Mouse (Mus musculus): ENCODE data around the gene Lst1. TPM values are rescaled to one million over a fixed set of nuclear protein-coding genes. Genes with fewer than 3 reads are reported as not detected.

Lst1 gene
- polyA plus RNA-seq, 1 experiment: 17.7 TPM

DNA sequence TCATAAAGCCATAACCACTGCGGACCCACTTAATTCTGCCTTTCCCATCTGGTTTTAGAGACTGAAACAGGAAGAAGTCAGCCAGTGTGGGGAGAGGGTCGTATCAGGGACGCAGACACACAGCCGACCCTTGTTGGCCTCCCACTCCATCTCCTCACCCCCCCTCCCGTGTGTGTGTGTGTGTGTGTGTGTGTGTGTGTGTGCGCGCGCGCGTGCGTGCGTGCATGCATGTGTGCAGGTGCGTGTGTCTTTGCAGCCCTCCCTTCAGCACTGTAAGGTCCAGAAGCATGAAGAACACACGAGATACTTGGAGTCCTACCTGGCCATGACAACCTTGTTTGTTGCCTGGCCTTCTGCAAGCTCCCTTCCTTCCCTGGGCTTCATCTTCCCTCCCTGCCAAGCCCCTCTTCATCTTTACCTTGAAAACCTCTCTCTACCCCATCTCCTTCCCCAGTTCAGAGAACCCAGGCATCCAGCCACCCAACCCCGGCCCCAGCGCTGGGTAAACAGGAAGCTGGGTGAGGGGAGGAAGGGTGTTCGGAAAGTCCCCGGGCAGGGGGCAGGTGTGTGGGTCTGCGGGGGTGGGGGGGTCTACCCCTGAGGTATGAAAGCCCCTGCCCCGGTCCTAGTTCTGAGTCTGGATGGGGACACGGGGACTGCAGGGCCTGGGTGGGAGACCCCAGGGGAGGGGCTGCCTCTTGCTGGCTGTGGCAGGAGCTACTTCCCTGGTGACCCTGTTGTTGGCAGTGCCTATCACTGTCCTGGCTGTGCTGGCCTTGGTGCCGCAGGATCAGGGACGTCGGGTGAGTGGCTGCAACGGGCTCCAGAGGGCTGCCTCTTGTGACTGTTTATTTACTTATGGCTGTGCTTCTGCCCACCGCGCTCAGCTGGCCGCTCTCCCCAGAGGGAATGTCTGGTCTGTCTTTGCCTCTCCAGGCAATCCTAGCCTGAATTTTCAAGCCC is 5.9 kb upstream of the Lst1 start, which contains the start of gene Ltb:
Ltb (plus strand) TSS at position 559 of the 963 bp plus-strand sequence.
- no peak within 1 kb of the TSS for H3K4me3 ChIP-seq (ENCODE audit: insufficient read depth, low read depth, low read length)
- WGBS: 63% methylated on average over 28 of the region's 28 CpGs
- no peaks in the 10 kb centered on the region for H3K27me3 ChIP-seq (replicated peaks; ENCODE audit: control insufficient read depth, insufficient read depth, low read length)
- no peaks in the 10 kb centered on the region for H3K36me3 ChIP-seq (ENCODE audit: control insufficient read depth, insufficient read depth, low read length)
- no peak for DNase-seq
- H3K4me1 ChIP-seq (ENCODE audit: control insufficient read depth, insufficient read depth, low read length): no peaks in the 10 kb centered on the region
- no peak for TF ChIP-seq CTCF (conservative IDR thresholded peaks at IDR 0.05; ENCODE audit: insufficient read depth, insufficient read length, low read depth, low read length)
- TF ChIP-seq POLR2A (IDR thresholded peaks at IDR 0.05; ENCODE audit: low read depth, low read length): no peak
- H3K27ac ChIP-seq (ENCODE audit: insufficient read depth, low read depth, low read length): no peak within 1 kb of the TSS

DNA sequence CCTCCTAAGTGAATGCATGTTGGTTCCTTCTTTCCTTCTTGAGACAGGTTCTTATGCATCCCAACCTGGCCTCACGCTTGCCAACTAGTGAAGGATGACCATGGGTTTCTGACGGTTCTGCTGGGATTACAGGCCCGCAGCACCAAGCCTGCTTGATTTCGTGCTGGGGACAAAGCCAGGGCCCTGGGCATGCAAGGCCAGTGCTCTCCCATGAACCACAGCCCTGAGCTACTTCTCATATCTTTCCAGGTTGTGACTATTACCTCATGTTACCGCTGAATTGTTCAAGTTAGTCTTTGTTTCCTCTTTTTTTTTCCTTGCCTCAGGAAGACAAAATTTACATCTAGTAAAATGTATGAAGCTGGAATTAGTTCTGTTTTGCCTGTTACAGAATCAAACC is 4.7 kb upstream of the Lst1 start:
- Histone ChIP-seq H3K4me3 (ENCODE audit: insufficient read depth, low read depth, low read length) (no peak overlapping the region), H3K4me1 (ENCODE audit: control insufficient read depth, insufficient read depth, low read length) (no peaks in the 10 kb centered on the region), H3K36me3 (ENCODE audit: control insufficient read depth, insufficient read depth, low read length) (no peaks in the 10 kb centered on the region), H3K27ac (ENCODE audit: insufficient read depth, low read depth, low read length) (no peak overlapping the region), H3K27me3 (replicated peaks; ENCODE audit: control insufficient read depth, insufficient read depth, low read length) (no peaks in the 10 kb centered on the region)
- 81% methylated on average over 5 of the region's 5 CpGs for WGBS
- TF ChIP-seq CTCF (conservative IDR thresholded peaks at IDR 0.05; ENCODE audit: insufficient read depth, insufficient read length, low read depth, low read length) (no peak), POLR2A (IDR thresholded peaks at IDR 0.05; ENCODE audit: low read depth, low read length) (no peak)
- DNase-seq: no peak

DNA sequence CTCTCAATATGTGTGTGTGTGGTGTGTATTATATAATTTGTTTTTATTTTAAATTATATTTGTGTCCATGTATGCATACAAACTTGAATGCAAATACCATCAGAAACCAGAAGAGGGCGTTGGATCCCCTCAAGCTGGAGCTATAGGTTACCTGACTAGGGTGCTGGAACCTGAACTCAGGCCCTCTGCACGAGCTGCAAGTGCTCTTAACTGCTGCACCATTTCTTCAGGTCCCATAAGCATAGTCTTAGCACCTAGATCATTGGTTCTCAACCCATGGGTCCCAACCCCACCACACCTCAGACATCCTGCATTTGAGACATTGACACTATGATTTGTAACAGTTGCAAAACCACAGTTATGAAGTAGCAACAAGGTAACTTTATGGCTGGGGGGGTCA is 3.5 kb upstream of the Lst1 start:
- DNase-seq: no peak
- H3K27me3 ChIP-seq (replicated peaks; ENCODE audit: control insufficient read depth, insufficient read depth, low read length): no peaks in the 10 kb centered on the region
- WGBS: 74% methylated on average over 2 of the region's 2 CpGs
- no peak overlapping the region for H3K27ac ChIP-seq (ENCODE audit: insufficient read depth, low read depth, low read length)
- no peaks in the 10 kb centered on the region for H3K4me1 ChIP-seq (ENCODE audit: control insufficient read depth, insufficient read depth, low read length)
- no peaks in the 10 kb centered on the region for H3K36me3 ChIP-seq (ENCODE audit: control insufficient read depth, insufficient read depth, low read length)
- no peak for TF ChIP-seq CTCF (conservative IDR thresholded peaks at IDR 0.05; ENCODE audit: insufficient read depth, insufficient read length, low read depth, low read length)
- no peak for TF ChIP-seq POLR2A (IDR thresholded peaks at IDR 0.05; ENCODE audit: low read depth, low read length)
- no peak overlapping the region for H3K4me3 ChIP-seq (ENCODE audit: insufficient read depth, low read depth, low read length)

DNA sequence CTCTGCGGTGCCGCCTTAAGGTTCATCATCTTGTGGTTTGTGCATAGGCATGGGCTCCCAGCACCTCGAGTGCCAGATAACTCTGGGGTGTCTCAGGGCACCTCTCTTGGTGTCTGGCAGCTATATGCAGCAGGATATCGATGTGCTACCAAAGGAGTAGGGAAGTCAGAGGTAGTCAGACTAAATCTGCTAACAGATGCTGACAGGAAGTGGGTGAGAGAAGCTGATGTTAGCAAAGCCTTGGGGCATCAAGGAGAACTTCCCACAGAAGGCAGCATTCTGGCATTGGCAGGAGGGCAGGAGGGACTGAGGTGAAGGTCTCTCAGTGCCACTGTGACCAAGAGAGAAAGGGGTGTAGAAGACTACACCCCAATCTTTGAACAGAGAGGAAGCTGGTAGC is 1.9 kb upstream of the Lst1 start:
- no peak for TF ChIP-seq POLR2A (IDR thresholded peaks at IDR 0.05; ENCODE audit: low read depth, low read length)
- TF ChIP-seq CTCF (conservative IDR thresholded peaks at IDR 0.05; ENCODE audit: insufficient read depth, insufficient read length, low read depth, low read length): no peak
- H3K4me1 ChIP-seq (ENCODE audit: control insufficient read depth, insufficient read depth, low read length): no peaks in the 10 kb centered on the region
- H3K36me3 ChIP-seq (ENCODE audit: control insufficient read depth, insufficient read depth, low read length): no peaks in the 10 kb centered on the region
- no peak overlapping the region for H3K27ac ChIP-seq (ENCODE audit: insufficient read depth, low read depth, low read length)
- H3K4me3 ChIP-seq (ENCODE audit: insufficient read depth, low read depth, low read length): no peak overlapping the region
- DNase-seq: no peak
- 80% methylated on average over 4 of the region's 4 CpGs for WGBS
- no peaks in the 10 kb centered on the region for H3K27me3 ChIP-seq (replicated peaks; ENCODE audit: control insufficient read depth, insufficient read depth, low read length)

DNA sequence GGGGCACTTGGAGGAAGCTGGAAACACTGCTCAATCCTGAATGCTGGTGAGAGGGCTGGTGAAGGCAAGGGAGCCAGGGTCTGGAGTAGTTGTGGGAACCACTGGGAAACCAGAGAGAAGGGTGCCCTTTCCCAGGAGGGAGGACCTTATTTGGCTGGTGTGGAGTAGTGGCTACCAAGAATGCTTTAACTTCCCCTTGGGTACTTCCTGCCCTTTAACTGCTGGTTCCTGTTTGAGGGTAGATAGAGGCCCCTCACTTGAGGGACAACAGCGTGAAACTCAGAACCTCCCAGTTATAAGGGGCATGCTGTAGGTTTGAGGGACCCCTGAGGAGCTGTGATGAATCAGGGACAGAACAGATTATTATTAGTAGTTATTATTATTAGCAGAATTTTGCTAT is 947 bp upstream of the Lst1 start:
- H3K4me3 ChIP-seq (ENCODE audit: insufficient read depth, low read depth, low read length): no peak overlapping the region
- WGBS: 68% methylated on average over 1 of the region's 1 CpGs
- H3K27ac ChIP-seq (ENCODE audit: insufficient read depth, low read depth, low read length): no peak overlapping the region
- TF ChIP-seq POLR2A (IDR thresholded peaks at IDR 0.05; ENCODE audit: low read depth, low read length): no peak
- TF ChIP-seq CTCF (conservative IDR thresholded peaks at IDR 0.05; ENCODE audit: insufficient read depth, insufficient read length, low read depth, low read length): no peak
- no peak for DNase-seq
- H3K4me1 ChIP-seq (ENCODE audit: control insufficient read depth, insufficient read depth, low read length): no peaks in the 10 kb centered on the region
- H3K36me3 ChIP-seq (ENCODE audit: control insufficient read depth, insufficient read depth, low read length): no peaks in the 10 kb centered on the region
- no peaks in the 10 kb centered on the region for H3K27me3 ChIP-seq (replicated peaks; ENCODE audit: control insufficient read depth, insufficient read depth, low read length)

DNA sequence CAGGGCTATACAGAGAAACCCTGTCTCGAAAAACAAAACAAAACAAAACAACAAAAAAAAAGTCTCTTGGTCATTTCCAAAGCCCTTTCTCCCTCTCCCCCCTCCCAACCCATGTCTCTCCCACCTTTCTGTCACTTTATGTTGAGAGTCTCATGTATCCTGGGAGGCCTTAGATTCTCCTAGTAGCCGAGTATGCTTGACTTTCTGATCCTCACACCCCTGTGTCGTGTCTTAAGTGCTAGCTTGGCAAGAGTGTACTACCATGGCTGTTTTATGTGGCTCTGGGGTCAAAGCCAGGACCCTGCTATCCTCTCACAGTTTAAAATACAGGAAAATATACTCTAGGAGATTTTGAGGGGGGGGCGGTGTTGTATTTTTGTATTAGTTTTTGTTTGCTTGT is 894 bp downstream of the Lst1 start:
- Histone ChIP-seq H3K27ac (ENCODE audit: insufficient read depth, low read depth, low read length) (no peak overlapping the region), H3K27me3 (replicated peaks; ENCODE audit: control insufficient read depth, insufficient read depth, low read length) (no peaks in the 10 kb centered on the region), H3K36me3 (ENCODE audit: control insufficient read depth, insufficient read depth, low read length) (no peaks in the 10 kb centered on the region), H3K4me1 (ENCODE audit: control insufficient read depth, insufficient read depth, low read length) (no peaks in the 10 kb centered on the region), H3K4me3 (ENCODE audit: insufficient read depth, low read depth, low read length) (no peak overlapping the region)
- no peak for TF ChIP-seq POLR2A (IDR thresholded peaks at IDR 0.05; ENCODE audit: low read depth, low read length)
- no peak for TF ChIP-seq CTCF (conservative IDR thresholded peaks at IDR 0.05; ENCODE audit: insufficient read depth, insufficient read length, low read depth, low read length)
- WGBS: 63% methylated on average over 4 of the region's 4 CpGs
- DNase-seq: no peak

DNA sequence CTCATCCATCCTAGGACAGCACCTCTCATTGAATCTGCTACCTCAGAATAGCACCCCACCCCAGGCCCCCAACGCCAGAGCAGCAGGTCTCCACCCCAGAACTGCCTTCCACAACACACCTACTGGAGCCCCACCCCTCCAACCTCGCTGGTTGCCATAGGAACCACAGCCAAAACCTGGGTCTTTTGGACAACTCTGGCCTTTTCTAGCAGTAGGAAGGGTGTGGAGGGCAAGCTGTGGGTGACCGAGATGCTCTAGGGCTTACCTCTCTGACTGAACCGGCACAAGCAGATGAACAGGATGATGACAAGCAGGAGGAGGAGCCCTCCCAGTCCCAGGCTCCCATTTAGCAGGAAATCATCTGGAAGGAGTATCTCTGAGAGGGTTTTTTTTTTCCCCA is 1.6 kb downstream of the Lst1 start:
- no peak for DNase-seq
- TF ChIP-seq POLR2A (IDR thresholded peaks at IDR 0.05; ENCODE audit: low read depth, low read length) (no peak), CTCF (conservative IDR thresholded peaks at IDR 0.05; ENCODE audit: insufficient read depth, insufficient read length, low read depth, low read length) (no peak)
- 6% methylated on average over 4 of the region's 4 CpGs for WGBS
- Histone ChIP-seq H3K4me1 (ENCODE audit: control insufficient read depth, insufficient read depth, low read length) (no peaks in the 10 kb centered on the region), H3K27ac (ENCODE audit: insufficient read depth, low read depth, low read length) (no peak overlapping the region), H3K36me3 (ENCODE audit: control insufficient read depth, insufficient read depth, low read length) (no peaks in the 10 kb centered on the region), H3K27me3 (replicated peaks; ENCODE audit: control insufficient read depth, insufficient read depth, low read length) (no peaks in the 10 kb centered on the region), H3K4me3 (ENCODE audit: insufficient read depth, low read depth, low read length) (peak overlapping the region; percentile 42; the same call in 1 of the 2 replicates)

All from kidney, adult 2 months (tissue).